Mouse (Mus musculus) large intestine, adult 2 months (tissue): ENCODE data around the gene Oxsr1. TPM values are rescaled to one million over a fixed set of nuclear protein-coding genes. Genes with fewer than 3 reads are reported as not detected.

Source experiments
- polyA plus RNA-seq: library from polyadenylated mRNA; depleted of rRNA; stranded (reverse); fragments of >200 nt; gene quantifications from 2 replicates; pipeline ENCODE4 v1.2.3, GENCODE M21; 2012; rRNA removed

Oxsr1 gene
- polyA plus RNA-seq, 1 experiment, result 14.2 TPM

Other genes starting within 250 kb of the Oxsr1 start
- 48.4 and 50.9 TPM in 2 replicates for gene Plcd1, start 228.9 kb downstream of the Oxsr1 start, polyA plus RNA-seq
- 0.40 and 0.43 TPM in 2 replicates for gene Dlec1, start 219.9 kb downstream of the Oxsr1 start, polyA plus RNA-seq
- 2.2 and 4.5 TPM in 2 replicates for gene Acaa1b, start 165.3 kb downstream of the Oxsr1 start, polyA plus RNA-seq
- not detected in 2 replicates for gene Gm47289, start 163.3 kb downstream of the Oxsr1 start, polyA plus RNA-seq
- gene Slc22a13, start 113.3 kb downstream of the Oxsr1 start, polyA plus RNA-seq, result 0.06 and 0.16 TPM in 2 replicates
- gene Acaa1a, start 17.2 kb upstream of the Oxsr1 start, polyA plus RNA-seq, result 162 and 266 TPM in 2 replicates
- 25.7 and 27.1 TPM in 2 replicates for gene Myd88, start 19.0 kb upstream of the Oxsr1 start, polyA plus RNA-seq
- gene Xylb, start 35.0 kb upstream of the Oxsr1 start, polyA plus RNA-seq, result 4.4 and 13.0 TPM in 2 replicates
- gene Slc22a14, start 43.1 kb upstream of the Oxsr1 start, polyA plus RNA-seq, result 0.17 TPM in 1 of 2 replicates, not detected in the other
- gene Acvr2b, start 79.7 kb upstream of the Oxsr1 start, polyA plus RNA-seq, result 1.8 and 4.0 TPM in 2 replicates
- 3.2 and 4.0 TPM in 2 replicates for gene Exog, start 122.5 kb upstream of the Oxsr1 start, polyA plus RNA-seq